8 mouse cellular contexts compared by ENCODE assay signal in the genomic region with DNA sequence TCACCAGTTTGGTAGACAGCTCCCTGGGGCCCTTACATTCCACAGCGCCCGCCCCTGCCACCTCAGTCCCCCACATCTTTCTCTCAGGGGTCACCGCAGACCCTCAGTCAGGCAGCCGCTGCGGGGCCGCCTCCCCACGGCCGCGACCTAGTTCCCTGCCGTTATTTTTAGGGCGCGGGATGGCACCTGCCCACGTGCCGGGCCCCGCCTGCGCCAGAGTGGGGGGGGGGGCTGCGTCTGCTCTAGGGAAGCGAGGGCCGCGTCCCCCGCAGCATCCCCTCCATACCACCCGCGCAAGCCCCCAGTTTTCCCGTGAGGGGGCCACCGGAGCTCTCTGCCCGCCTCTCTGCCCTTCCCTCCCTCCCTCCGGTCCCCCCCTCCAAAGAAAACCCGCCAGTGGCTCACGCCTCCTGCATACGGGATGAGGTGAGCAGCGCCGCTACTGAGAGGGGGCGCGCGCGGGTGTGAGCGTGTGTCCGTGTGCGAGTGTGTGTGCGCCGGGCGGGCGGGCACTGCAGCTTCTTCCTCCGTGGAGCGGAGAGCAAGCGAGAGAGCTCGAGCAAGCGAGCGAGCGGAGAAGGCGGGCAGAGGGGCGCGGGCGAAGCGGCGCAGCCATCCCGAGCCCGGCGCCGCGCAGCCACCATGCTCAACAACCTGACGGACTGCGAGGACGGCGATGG. TPM values are rescaled to one million over a fixed set of nuclear protein-coding genes. Genes with fewer than 3 reads are reported as not detected.
A peak's percentile ranks its signal among the peaks of the same experiment; 100 is the strongest.
DNase-seq lines count a peak whose midpoint lies in the region; ATAC-seq and TF ChIP-seq lines count a peak whose summit lies in the region.

No protein-coding gene starts in this region.

- H3K4me2 ChIP-seq in forebrain, embryonic 16.5 days (ENCODE audit: low read length): peak overlapping the region; percentile 84
- H3K4me2 ChIP-seq in neural tube, embryonic 12.5 days (replicated peaks): peak overlapping the region; percentile 71

- H3K36me3 ChIP-seq in testis, adult 2 months (ENCODE audit: control insufficient read depth, insufficient read depth, low read length): no peaks in the 10 kb centered on the region
- H3K36me3 ChIP-seq in forebrain, embryonic 16.5 days (ENCODE audit: control insufficient read depth, insufficient read depth): no peaks in the 10 kb centered on the region
- H3K36me3 ChIP-seq in neural tube, embryonic 12.5 days: no peaks in the 10 kb centered on the region

- whole genome bisulfite sequencing in forebrain, embryonic 16.5 days: 1% methylated on average over 63 of the region's 65 CpGs
- WGBS in neural tube, embryonic 12.5 days: 1% methylated on average over 65 of the region's 65 CpGs

- H3K9me3 ChIP-seq in forebrain, embryonic 16.5 days (ENCODE audit: control insufficient read depth, low read length): no peaks in the 10 kb centered on the region
- H3K9me3 ChIP-seq in neural tube, embryonic 12.5 days: no peaks in the 10 kb centered on the region

- intact Hi-C loops in left cerebral cortex, adult 2 months (cut with DNase I): loop anchor here (2.0 to 10.0 kb wide), 4 partner anchors 27 to 387 kb away; a partner anchor contains a TSS
- intact Hi-C loops in gastrocnemius, postnatal 36 days (cut with DNase I): no loop called here

- H3K9ac ChIP-seq in forebrain, embryonic 16.5 days (replicated peaks; ENCODE audit: low read depth, low read length): peak overlapping the region; percentile 62
- peak overlapping the region; percentile 49 for H3K9ac ChIP-seq in neural tube, embryonic 12.5 days

- no peak for TF ChIP-seq POLR2A in testis, adult 2 months (IDR thresholded peaks at IDR 0.05; ENCODE audit: control insufficient read depth, low read depth, low read length)

- peaks cover 37% of the 10 kb centered on the region for H3K4me1 ChIP-seq in testis, adult 2 months (ENCODE audit: control insufficient read depth, insufficient read depth, low read length)
- peaks cover 51% of the 10 kb centered on the region for H3K4me1 ChIP-seq in forebrain, embryonic 16.5 days (replicated peaks; ENCODE audit: control insufficient read depth, insufficient read depth, low read length)
- H3K4me1 ChIP-seq in neural tube, embryonic 12.5 days: peaks cover 50% of the 10 kb centered on the region

- no peaks in the 10 kb centered on the region for H3K27me3 ChIP-seq in testis, adult 2 months (ENCODE audit: control insufficient read depth, insufficient read depth, low read length)
- H3K27me3 ChIP-seq in forebrain, embryonic 16.5 days (replicated peaks; ENCODE audit: control insufficient read depth, insufficient read depth, low read length): peaks cover 36% of the 10 kb centered on the region
- peaks cover 80% of the 10 kb centered on the region for H3K27me3 ChIP-seq in neural tube, embryonic 12.5 days (replicated peaks)

- TF ChIP-seq CTCF in testis, adult 2 months (IDR thresholded peaks at IDR 0.05; ENCODE audit: control insufficient read depth, insufficient read depth, insufficient replicate concordance, low read depth, low read length): no peak
- TF ChIP-seq CTCF in left cerebral cortex, adult 2 months (IDR thresholded peaks at IDR 0.05): no peak

- no peak for DNase-seq in testis, postnatal 10 days (ENCODE audit: low spot score)
- DNase-seq in left cerebral cortex, adult 2 months (ENCODE audit: extremely low spot score in 1 of 2, low spot score in 2 of 2): peak; percentile 81 to 84
- DNase-seq in thymus, adult 18-20 months: no peak
- DNase-seq in urinary bladder, postnatal 10 days (ENCODE audit: low spot score): no peak
- no peak for DNase-seq in gastrocnemius, postnatal 36 days

- peak overlapping the region; percentile 67 for H3K4me3 ChIP-seq in testis, adult 2 months (ENCODE audit: control insufficient read depth, low read depth, low read length)
- peak overlapping the region; percentile 51 for H3K4me3 ChIP-seq in forebrain, embryonic 16.5 days (replicated peaks; ENCODE audit: low read length)
- H3K4me3 ChIP-seq in left cerebral cortex, adult 2 months: peak overlapping the region; percentile 64
- peak overlapping the region; percentile 42 for H3K4me3 ChIP-seq in neural tube, embryonic 12.5 days

- peak; percentile 74 for ATAC-seq in forebrain, embryonic 16.5 days
- ATAC-seq in neural tube, embryonic 12.5 days (ENCODE audit: low FRiP score, low read depth): 0 out of 2 replicates have a peak, but pooled peaks have one; percentile 26

- H3K27ac ChIP-seq in testis, adult 2 months (ENCODE audit: control insufficient read depth, insufficient read depth, low read depth, low read length): no peak overlapping the region
- H3K27ac ChIP-seq in forebrain, embryonic 16.5 days (ENCODE audit: low read length): peak overlapping the region; percentile 54
- H3K27ac ChIP-seq in left cerebral cortex, adult 2 months: peak overlapping the region; percentile 98
- H3K27ac ChIP-seq in neural tube, embryonic 12.5 days: peak overlapping the region; percentile 64

RNA-seq across cellular contexts. Expression of a gene that starts 7.3 kb away (rescaled TPM):
- 15.9 and 16.6 TPM in 2 replicates for polyA plus RNA-seq in testis, adult 2 months (2012; rRNA removed)
- polyA plus RNA-seq in forebrain, embryonic 16.5 days (2015; fragmentation: Nextera tagmentation; extraction: Ambion mirVana): 13.1 and 22.4 TPM in 2 replicates
- 100 to 1,000 TPM; 575 to 581 TPM for total RNA-seq in left cerebral cortex, adult 2 months (2021)
- polyA plus RNA-seq in neural tube, embryonic 12.5 days (2016; fragmentation: Nextera tagmentation; extraction: Ambion mirVana): 12.7 and 13.9 TPM in 2 replicates
- under 1 TPM; 0.25 to 0.36 TPM for total RNA-seq in gastrocnemius, postnatal 36 days (2021)

RNA-seq across cellular contexts. Expression of a gene that starts 27.3 kb away (rescaled TPM):
- 0.37 and 0.61 TPM in 2 replicates for polyA plus RNA-seq in testis, adult 2 months (2012; rRNA removed)
- 16.9 and 20.6 TPM in 2 replicates for polyA plus RNA-seq in forebrain, embryonic 16.5 days (2015; fragmentation: Nextera tagmentation; extraction: Ambion mirVana)
- 1 to 10 TPM; 1.4 TPM for total RNA-seq in left cerebral cortex, adult 2 months (2021)
- 5.0 TPM in 2 replicates for polyA plus RNA-seq in neural tube, embryonic 12.5 days (2016; fragmentation: Nextera tagmentation; extraction: Ambion mirVana)
- total RNA-seq in gastrocnemius, postnatal 36 days (2021): under 1 TPM; 0.38 to 0.62 TPM

RNA-seq across cellular contexts. Expression of a gene that starts 56.3 kb away (rescaled TPM):
- polyA plus RNA-seq in testis, adult 2 months (2012; rRNA removed): 9.8 and 10.6 TPM in 2 replicates
- polyA plus RNA-seq in forebrain, embryonic 16.5 days (2015; fragmentation: Nextera tagmentation; extraction: Ambion mirVana): 16.2 and 19.9 TPM in 2 replicates
- total RNA-seq in left cerebral cortex, adult 2 months (2021): 10 to 100 TPM; 27.2 to 28.0 TPM
- polyA plus RNA-seq in neural tube, embryonic 12.5 days (2016; fragmentation: Nextera tagmentation; extraction: Ambion mirVana): 14.5 and 17.2 TPM in 2 replicates
- total RNA-seq in gastrocnemius, postnatal 36 days (2021): 1 to 10 TPM; 8.8 to 9.3 TPM

Comparison
In these comparisons a context has a peak if more than half of its experiments do, and no peak if none do; other contexts are left out.
1. DNase-seq: peak in left cerebral cortex, adult 2 months (2 of 2); none in testis, postnatal 10 days (single experiment), thymus, adult 18-20 months (0 of 2), urinary bladder, postnatal 10 days (single experiment) and gastrocnemius, postnatal 36 days (0 of 2).
2. Peak in every context shown above with its lines, with median percentiles within 50 percentile points of each other: H3K4me3 ChIP-seq.